Mouse (Mus musculus) stomach, adult 2 months (tissue): ENCODE results near the gene Hspb8. TPM values are rescaled to one million over a fixed set of nuclear protein-coding genes. Genes with fewer than 3 reads are reported as not detected.

Experiments used
- polyA plus RNA-seq: library from polyadenylated mRNA; depleted of rRNA; stranded (reverse); fragments of >200 nt; gene quantifications from 2 replicates; pipeline ENCODE4 v1.2.3, GENCODE M21; 2012; rRNA removed

The Hspb8 gene
- 37.9 and 41.0 TPM in 2 replicates for polyA plus RNA-seq

GRCm38 (mm10) chr5:116422699-116423201, at the start of gene Hspb8:
Gene Hspb8 (minus strand): TSS chr5:116422864.

Other genes with a start within 250 kb of the Hspb8 start
- 0.43 and 0.51 TPM in 2 replicates for gene Ccdc60, start 133.9 kb downstream of the Hspb8 start, polyA plus RNA-seq
- gene Srrm4, start 169.0 kb upstream of the Hspb8 start, polyA plus RNA-seq = 0.08 and 0.15 TPM in 2 replicates